Mouse (Mus musculus) ES-Bruce4 (cell line): Measurements from ENCODE around the gene Acot7.

Source experiments
- CTCF ChIP-seq: IDR thresholded peaks from one replicate; pipeline ENCODE4 v1.8.1; 2011; ENCODE audit warnings: low read depth, low read length
- POLR2A ChIP-seq: IDR thresholded peaks from one replicate; pipeline ENCODE4 v1.8.1; 2011; ENCODE audit warnings: low read length; ENCODE audit not compliant: insufficient read depth

DNA sequence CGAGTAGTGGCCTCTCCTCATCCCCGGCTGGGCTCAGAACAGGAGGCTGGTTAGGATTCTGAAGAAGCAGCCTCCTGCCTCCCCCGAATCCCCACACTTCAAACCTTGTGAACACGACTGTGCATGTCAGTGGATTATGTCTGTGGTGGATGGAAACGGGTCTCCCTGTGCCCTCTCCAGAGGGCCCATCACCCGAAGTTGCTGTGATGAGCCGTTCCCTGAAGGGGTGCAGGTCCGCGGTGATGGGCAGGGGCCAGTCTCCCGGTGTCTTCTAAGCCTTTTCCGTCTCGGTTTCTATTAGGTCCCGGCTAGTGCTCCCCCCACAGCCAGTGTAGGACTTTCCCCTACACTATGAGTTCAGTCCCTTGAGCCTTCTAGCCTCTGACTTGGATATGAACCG is 120.9 kb downstream of the Acot7 start:
- no peak for TF ChIP-seq CTCF
- no peak for TF ChIP-seq POLR2A
